Mouse (Mus musculus) gastrocnemius, postnatal 4 days (tissue): Measurements from ENCODE around the gene Rhod. TPM values are rescaled to one million over a fixed set of nuclear protein-coding genes. Genes with fewer than 3 reads are reported as not detected.

Source experiments
- DNase-seq, 2 experiments: peaks; one replicate each; pipeline ENCODE4 v3.0.0; 2021 to 2022; ENCODE audit warnings: low spot score in 2 of 2, mixed read lengths in 2 of 2
- total RNA-seq, 2 experiments: library from RNA; stranded (reverse); gene quantifications; 2 replicates each; pipeline ENCODE4 v1.2.3; 2021

Gene Rhod
- total RNA-seq, 2 experiments from 2014 or later, result 4.4 to 5.2 TPM

DNA sequence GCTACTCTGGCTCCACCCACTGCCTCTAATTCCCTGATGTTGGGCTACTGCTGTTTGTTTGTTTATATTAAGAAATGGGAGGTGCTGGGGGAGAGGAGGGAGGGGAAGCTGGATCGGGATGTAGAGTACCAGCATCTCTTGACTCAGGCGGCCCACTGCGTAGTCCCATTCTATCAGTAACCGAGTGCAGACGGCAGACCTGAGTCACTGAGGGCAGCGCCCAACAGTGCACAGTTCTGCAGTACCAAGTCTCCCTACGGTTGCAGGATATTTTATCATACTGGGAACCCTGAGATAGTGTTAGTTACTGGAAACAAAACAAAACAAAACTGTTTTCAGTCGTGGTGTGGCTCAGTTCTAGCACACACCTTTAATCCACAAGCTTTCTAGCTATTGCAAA is 11.9 kb upstream of the Rhod start:
- no peak for DNase-seq

DNA sequence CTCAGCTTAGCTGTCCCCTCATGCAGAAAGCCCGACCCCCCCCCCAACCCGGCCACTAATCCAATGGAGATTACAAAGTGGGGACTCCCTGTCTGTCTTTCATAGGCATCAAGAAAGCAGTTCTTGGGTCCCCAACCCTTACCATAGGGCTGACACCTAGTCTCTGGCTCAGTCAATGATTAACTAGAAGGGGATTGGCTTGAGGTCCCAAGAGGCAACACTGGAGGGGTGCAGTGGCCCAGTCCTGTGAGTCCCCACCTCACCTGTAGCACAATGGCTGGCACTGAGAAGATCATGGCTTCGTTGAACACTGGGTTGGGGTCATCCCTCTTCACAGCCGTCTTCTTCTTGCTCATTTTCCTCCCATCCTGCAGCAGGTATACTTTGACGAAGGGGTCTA is 11.4 kb upstream of the Rhod start:
- DNase-seq, result no peak

DNA sequence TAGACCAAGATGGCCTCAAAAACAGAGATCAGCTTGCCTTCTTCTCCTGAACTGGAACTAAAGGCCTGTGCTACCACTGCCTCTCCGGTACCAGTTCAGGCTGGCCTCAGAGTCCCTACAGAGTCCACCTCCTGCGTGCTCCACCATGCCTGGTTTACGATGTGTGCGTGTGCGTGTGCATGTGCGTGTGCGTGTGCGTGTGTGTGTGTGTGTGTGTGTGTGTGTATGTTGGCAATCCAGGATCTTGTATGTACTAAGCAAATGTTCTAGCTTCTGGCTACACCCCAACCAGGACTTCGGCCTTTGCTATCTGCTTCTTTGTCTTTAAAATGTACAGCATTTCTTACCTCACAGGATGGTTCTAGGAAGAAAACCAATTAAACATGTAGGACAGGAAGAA is 10.0 kb upstream of the Rhod start:
- DNase-seq, result no peak

DNA sequence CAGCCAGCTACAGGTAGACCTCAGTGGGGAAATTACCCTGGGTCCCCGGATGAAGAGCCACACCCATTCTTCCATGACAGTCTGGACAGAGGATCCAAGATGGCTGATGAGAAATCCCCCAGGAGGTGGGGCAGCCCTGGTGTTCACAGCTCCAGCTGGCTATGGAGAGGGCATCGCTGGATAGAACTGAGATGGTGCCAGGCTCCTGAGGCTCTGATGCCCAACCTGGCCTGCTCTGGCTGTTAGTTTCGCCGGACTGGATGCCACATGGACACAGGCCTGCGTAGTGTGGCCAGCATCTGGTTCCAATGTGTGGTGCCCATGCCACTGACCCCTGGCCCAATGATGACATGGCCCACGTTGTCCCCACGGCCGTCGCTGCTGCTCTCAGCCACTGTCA is 8.2 kb upstream of the Rhod start:
- no peak for DNase-seq

DNA sequence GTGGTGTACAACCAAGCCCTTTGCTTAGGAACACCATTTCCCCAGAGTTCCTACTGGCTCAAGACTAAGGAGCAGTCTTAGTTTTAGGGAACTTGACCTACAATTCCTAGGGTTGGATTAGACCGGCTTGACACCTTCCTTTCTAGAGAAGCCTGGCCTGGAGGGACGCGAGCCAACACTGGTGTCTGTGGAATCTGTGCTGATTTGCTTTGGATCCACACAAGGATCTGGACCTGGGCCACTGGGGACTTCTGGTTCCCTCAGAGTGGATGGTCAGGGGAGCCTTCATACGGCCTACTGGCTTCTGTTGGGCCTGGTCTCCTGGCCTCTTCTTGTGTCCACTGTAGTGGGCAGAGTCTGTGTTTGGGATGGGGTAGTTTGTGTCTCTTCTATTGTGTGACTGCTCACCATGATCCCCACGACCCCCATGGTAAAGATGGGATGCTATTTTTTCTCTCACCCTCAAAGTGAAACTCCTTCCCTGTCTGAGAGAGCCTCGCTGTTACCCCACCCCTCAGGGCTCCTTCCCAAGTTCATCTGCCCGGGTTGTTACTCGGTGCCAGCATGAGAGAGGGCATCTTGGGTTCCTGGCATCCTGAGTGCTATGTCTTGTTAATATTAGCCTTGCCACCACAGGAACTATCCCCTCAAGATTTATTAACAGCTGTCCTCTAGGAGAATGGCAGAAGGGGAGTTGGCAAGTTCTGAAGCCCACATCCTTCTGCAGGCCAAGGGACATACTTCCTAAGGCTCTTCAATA is 7.6 kb upstream of the Rhod start:
- DNase-seq, result no peak

DNA sequence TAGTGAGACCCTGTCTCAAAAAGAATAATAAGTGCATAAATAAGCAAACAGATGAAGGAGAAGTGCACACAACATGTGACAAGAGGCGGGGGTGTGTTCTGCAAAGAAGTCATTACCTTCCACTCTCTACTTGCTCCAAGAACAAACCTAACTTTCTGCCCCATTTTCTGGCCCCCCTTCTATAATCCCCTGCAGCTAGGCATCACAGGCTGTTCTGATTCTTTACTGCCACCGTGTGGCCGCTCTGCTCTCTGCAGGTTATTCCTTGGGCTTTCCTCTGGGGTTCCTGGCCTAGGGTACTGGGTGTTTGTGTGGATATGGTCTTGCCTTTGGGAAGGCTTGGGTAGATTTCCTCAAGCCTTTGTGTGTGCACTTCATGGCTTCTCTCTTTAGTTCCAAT is 3.2 kb upstream of the Rhod start:
- peak in 1 of 2 experiments; percentile 66 for DNase-seq

DNA sequence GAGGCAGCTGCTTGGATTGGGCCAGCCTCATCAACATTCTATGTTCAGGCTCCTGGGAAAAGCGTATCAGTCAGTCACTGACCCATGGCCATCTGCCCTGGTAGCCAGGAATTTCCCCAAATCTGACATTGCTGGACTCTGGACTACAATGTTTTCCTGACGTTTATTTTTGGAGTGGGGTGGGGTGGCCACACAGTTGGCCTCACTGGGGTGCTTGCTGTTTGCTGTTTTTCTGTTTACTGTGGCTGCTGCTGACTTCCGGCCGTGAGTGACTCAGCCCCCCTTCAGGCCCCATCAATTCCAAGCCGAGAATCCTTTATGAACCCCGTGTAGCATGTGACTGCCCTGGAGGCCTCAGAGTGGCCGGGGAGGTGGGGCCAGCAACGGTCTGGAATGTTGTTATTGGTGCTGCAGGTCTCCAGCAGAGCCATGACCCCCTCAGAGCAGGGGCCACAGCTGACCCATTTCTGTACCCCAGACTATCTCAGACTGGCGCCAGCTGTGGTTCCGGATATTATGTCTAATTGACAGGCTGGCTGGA is 2.5 kb upstream of the Rhod start:
- no peak for DNase-seq

DNA sequence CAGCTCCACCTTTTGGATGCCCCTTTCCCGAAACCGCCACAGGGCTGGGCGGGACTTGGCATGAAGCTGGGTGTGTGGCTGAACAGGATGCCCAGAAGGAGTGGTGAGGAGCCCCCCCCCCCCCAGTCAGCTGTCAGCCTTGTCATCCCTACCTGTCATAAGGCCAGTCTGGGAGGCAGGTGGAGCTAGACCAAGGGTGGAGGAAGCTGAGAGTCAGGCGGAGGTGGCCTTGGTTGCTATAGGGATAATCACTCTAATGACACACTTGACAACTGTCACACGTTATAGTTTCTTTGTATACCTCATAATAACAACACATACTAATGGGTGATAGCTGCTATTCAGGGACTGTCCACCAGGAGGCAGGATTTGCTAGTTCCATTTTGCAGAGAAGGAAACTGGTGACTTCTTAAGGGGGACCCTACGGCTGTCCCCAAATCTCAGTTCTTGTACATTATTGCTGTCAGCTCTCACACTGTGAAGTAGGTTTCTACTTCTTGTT is 1.9 kb upstream of the Rhod start:
- DNase-seq, result no peak

DNA sequence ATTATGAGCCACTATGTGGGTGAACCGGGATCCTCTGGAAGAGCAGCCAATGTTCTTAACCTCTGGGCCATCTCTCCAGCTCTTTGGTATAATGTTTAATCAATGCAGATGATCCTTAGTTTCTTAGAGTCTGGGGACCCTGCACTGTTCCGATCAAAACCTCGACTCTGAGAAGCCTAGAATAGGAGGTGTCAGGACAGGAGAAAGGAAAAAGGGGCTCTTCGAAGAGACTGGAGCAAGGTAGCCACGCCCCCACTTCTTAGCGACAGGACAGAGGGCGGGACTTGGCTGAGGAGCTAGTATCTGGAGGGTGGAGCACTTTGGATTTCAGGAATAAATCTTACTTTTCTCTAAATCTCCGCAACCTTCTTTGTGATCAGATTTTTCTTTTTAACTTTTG is 990 bp upstream of the Rhod start:
- no peak for DNase-seq

DNA sequence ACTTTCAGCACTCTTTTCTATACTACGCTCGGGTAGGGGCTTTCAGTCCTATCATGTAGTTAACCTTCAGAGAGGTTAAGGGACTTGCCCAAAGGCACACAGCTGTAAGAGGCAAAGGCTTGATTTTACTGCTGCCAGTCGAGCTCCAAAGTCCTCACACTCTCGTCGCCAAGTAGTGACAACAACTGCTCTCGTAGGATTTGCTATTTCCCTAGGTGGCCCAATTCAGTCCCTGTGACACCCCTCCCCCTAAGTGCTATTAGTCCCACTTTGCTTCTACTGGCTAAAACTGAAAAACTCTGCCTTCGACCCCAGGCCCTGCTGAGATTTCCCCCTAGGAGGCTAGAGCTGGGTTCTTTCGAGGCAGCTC is 456 bp downstream of the Rhod start:
- no peak for DNase-seq

DNA sequence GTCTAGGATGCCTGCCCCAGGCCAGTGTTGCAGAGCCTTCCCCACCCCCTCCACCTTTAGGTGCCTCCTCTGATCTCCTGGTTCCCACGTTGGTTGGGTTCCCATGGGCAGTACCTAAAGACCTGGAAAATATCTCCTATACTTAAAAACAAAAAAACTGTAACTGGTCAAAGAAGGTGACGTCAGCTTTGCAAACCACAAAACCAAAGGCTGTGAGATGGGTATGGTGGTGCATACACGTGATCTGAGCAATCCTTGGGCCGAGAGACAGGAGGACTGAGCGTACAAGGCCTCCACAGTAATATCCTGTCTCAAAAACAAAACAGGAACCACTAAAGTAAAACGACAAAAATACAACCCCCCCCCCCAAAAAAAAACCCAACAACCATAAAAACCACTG is 1.3 kb downstream of the Rhod start:
- DNase-seq, result no peak

DNA sequence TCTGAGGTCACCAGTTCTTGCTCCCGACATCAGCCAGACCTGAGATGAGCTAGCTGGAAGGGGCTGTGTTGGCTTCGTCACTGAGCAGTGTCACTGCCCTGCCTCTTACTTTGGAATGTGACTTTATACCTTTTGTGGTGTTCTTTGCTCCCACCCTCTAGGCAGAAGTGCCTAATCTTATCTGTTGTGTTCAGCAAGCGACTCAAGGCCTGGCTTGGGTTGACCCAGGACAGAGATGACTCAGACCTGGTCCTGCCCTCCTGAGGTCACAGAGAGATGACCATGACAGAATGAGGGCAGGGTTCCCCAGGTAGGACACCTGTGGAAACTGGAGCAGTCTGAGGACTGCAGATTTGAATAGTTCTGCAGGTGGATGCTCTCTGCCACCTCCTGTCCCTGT is 3.0 kb downstream of the Rhod start:
- DNase-seq, result no peak

DNA sequence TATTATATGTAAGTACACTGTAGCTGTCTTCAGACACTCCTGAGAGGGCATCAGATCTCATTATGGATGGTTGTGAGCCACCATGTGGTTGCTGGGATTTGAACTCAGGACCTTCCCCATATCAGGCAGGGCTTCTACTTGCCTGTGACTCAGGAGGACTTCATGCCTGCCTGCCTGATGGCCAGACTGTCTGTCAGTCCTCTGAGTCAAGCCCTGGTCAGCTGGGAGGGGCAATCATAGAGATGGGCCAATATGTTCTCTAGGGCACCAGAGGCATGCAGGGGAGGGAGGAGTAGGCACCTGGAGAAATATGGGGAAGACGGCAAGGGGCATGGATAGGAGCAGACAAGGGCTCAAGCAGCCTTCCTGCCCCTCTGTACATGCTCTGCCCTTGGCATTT is 4.2 kb downstream of the Rhod start:
- DNase-seq, result no peak

DNA sequence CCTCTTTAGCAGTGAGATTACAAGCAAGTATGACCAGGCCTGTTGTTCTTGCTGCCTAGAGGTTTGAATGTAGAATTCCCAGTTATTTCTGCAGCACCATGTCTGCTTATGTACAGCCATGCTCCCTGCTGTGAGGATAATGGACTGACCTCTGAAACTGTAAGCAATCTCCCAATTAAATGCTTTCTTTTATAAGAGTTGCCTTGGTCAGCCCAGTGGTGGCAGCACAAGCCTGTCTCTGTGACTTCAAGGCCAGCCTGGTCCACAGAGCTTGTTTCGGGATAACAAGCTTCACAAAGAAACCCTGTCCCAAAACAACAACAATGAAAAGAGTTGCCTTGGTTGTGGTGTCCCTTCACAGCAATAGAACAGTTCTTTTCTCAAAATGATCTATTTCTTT is 5.5 kb downstream of the Rhod start:
- no peak for DNase-seq

DNA sequence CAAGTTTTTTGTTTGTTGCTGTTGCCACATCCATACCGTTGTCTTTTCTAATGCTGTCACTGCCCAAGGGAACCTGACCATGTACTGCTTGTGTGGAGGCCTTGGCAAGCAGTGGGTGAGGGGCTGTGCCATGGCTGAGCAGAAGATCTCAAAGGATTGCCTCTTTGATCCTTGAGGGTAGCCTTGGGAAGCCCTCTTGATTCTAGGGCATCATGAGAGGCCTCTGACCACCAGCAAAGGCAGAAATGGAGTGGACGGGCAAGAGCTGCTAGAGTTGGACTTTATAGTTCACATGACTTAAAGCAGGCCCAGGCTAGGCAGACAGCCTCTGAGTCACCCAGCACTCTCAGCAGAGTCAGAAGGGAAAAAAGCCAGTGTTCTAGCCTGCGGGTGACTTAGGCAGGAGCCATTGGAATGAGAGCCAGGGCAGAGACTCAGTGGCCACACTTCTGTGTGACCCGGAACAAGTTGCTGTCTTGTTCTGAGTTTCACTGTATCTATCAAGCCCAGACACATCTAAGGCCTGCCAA is 9.1 kb downstream of the Rhod start:
- DNase-seq, result no peak

DNA sequence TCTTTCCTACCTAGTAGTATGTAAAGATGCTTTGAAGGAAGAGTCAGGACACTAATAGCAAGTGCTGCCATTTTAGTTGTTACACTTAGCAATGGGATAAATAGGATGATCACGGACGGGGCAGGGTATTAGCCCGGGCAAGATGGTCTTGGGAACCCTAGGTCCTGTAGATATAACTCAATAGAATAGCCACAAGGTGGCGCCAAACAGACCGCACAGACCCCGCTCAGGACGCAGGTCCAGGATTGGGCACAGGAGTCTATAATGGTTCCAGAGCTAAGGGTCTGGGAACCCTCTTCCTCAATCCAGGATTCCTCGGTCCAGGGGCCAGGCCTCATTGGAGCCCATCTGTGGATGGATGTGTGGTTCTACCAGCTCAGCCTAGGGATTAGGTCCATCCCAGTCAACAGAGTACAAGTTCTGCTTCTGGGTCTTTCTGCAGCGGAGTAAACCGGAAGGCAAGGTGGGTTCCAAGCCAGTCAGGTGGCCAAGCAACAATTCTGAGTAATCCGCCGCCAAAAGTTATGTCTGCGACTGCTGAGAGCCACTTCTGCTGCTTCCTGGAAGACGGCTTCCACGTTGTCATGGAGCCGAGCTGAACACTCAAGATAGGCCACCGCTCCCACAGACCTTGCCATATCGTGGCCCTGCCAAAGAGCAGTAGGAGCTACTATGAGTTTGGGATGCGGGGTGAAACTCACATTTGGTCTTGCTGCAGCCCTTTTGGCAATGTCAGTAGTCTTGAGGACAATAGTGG is 13.4 kb downstream of the Rhod start:
- no peak for DNase-seq

DNA sequence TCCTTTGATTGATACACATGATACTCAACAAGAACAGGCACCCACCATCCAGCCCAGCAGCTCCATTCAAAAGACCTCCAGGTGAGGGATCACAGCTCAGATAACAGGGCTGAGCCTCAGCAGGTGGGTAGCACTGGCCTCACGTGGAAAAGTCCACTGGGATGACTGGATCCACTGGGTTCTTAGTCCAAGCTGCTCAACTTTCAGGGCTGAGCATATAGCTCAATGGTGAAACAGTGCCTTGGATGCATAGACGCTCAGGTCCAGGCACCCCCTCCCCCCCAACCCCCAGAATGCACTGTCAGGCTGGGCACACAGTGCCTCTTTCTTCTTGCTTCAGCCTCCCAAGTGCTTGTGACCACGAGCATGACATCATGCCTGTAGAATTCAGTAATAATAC is 16.2 kb downstream of the Rhod start:
- no peak for DNase-seq

DNA sequence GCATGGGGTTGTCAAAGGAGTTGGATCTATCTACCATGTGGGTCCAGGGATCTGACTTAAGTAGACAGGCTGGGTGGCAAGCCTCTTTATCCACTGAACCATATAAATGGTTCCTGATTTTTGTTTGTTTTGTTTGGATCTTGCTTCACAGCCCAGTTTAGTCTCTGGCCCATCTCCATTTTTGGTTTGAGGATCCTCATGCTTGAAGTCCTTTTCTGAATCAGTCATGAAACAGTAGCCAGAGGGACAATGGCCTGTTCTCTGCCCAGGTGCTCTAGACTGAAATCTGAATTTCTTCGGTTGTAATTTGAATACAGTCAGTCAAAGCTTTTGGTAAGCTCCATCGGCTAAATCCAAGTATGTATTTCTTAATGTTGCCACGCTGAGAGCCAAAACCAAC is 16.7 kb downstream of the Rhod start:
- no peak for DNase-seq

DNA sequence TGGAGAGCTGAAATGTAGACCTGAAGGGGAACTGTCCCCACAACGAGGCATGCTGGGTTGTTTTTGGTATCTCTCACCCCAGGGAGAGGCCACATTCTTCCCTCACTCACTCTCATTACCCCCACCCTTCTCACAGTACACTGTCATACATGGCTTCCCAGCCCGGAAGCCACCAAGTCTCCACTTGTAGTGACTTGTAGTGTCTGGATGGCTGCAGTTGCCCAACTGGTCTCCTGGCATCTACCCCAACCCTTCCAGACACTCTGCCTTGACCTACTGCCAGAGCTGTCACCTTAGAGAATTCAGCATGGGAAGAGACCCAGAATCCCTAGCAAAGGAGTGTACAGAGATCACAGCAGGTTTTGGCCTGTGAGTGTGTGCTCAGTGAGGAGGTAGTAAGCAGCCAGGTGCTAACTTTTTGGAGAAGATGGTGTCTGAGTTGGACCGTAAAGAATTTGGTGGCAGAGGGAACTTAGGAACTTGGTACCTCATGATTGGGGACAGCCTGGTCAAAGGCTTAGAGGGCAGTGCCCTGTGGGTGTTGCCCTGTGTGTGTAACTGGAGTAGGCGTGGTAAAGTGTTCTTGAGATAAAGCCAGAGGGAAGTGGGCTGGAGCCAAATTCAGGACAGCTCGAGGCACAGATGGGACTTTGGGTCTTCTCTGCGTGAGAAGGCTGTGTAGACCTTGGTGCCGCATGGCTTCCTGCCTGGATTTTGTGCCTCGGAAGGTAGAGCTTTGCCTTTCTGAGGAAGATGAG is 18.9 kb downstream of the Rhod start:
- DNase-seq, result no peak

DNA sequence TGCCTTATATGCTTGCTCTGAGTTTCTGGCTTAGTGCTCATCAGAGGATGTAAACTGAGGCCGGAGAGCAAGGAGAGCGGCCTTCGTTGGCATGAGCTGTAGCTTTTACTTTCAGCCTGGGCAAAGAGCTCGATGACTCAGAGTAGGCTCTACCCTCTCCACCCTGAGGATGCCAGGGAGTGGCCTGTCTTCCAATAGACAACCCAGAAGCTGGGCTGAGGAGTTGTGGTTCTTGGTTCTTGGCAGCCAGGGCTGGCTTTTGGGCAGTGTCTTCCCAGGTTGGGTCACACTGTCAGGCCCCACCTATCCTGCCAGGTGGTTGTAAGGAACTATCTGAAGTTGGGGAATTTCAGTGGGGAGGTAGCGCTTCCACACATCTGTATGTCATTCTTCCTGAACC is 19.5 kb downstream of the Rhod start:
- DNase-seq, result no peak

DNA sequence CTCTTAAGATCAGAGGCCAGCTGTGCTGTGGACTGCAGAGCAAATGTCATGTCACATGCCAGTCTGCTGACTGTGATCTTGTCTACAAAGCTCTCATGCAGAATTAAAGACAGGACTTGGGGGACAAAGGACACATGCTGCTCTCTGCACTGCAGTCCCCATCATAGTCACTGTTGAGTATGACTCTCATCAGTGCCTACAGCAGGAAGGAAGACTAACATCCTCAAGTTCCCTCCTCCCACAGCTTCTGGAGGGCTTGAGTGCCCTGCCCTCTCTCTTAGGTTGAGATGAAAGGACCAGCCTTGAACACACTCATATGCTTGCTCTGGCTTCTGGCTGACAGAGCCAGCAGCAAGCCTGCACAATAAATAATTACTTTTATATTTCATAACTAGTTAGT is 21.5 kb downstream of the Rhod start:
- DNase-seq, result no peak

DNA sequence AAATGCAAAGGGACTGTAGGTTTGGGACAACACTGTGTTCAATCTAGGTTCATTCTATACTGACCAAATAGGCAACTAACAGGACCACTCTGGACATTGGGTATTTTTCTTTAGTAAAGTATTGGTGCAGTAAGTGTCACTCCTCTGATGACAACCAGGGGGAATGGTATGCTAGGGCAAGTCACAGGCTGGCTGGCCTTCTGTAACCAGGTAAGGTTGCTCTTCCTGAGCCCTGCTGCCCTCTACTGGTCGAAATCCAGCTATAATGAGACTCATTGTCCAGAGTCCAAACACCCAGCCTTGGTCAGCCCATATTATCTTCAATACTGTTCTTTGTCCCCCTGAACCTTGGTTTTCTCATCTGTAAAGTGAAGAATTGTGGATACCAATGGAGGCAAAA is 22.0 kb downstream of the Rhod start:
- peak in 1 of 2 experiments; percentile 70 for DNase-seq
